Mouse (Mus musculus) spleen, adult 2 months (tissue): Measurements from ENCODE around the gene Gpn2.

Experiments
- CTCF ChIP-seq: fragments of 200-500 bp; IDR thresholded peaks from 2 replicates; pipeline ENCODE4 v1.5.1; 2011; ENCODE audit warnings: mild to moderate bottlenecking, inconsistent platforms; ENCODE audit not compliant: insufficient read depth, insufficient read length, insufficient replicate concordance; ENCODE audit errors: extremely low read depth
- POLR2A ChIP-seq: fragments of 200-500 bp; IDR thresholded peaks from 2 replicates; pipeline ENCODE4 v1.6.1; 2011; ENCODE audit warnings: low read depth, low read length, inconsistent platforms

GRCm38 (mm10) chr4:133596084-133596483 is 11.9 kb downstream of the Gpn2 start:
- no peak for TF ChIP-seq CTCF
- no peak for TF ChIP-seq POLR2A
